Mouse (Mus musculus): ENCODE results near the gene Pde6c. TPM values are rescaled to one million over a fixed set of nuclear protein-coding genes. Genes with fewer than 3 reads are reported as not detected.
A peak's percentile ranks its signal among the peaks of the same experiment; 100 is the strongest.

Pde6c gene
- polyA plus RNA-seq, 1 experiment from 2014 or later: 4.0 TPM

DNA sequence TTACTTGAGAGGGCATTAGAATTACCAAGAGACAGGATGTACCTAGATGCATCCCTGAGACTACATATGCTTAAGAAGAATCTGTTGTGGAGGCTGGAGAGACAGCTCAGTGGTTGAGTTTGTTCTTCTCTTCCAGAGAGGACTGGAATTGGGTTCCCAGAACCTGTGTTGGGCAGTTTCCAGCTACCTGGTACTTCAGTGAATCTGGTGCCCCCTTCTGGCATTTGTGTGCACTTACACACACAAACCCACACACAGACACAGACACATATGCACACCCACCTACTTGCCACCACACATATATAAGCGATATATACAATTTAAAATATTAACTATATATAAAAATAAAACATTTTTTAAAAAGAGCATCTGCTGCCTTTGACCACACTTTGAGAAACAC is 23.7 kb downstream of the Pde6c start:
- no peaks in the 10 kb centered on the region for H3K9me3 ChIP-seq (replicated peaks)
- DNase-seq (no peak), ATAC-seq (ENCODE audit: low read depth) (no peak)
- WGBS (ENCODE audit: insufficient replicate concordance): 87% methylated on average over 1 of the region's 1 CpGs
- H3K9ac ChIP-seq: no peak overlapping the region
- H3K4me2 ChIP-seq: no peak overlapping the region
- no peak overlapping the region for H3K4me3 ChIP-seq (replicated peaks)
- no peaks in the 10 kb centered on the region for H3K4me1 ChIP-seq (replicated peaks)
- no peak overlapping the region for H3K27ac ChIP-seq
- no peaks in the 10 kb centered on the region for H3K36me3 ChIP-seq
- H3K27me3 ChIP-seq: no peaks in the 10 kb centered on the region

GRCm38 (mm10) chr19:38161648-38162354 is 29.2 kb downstream of the Pde6c start:
- Histone ChIP-seq H3K9ac (no peak overlapping the region), H3K27ac (peak overlapping the region; percentile 72), H3K36me3 (no peaks in the 10 kb centered on the region), H3K9me3 (replicated peaks) (no peaks in the 10 kb centered on the region), H3K27me3 (no peaks in the 10 kb centered on the region), H3K4me3 (replicated peaks) (0 out of 2 replicates have a peak overlapping the region, but pooled peaks have one; percentile 28), H3K4me2 (peak overlapping the region; percentile 40), H3K4me1 (replicated peaks) (no peaks in the 10 kb centered on the region)
- DNase-seq: no peak
- 60% methylated on average over 21 of the region's 21 CpGs for WGBS (ENCODE audit: insufficient replicate concordance)
- peak; percentile 73 for ATAC-seq (ENCODE audit: low read depth)

DNA sequence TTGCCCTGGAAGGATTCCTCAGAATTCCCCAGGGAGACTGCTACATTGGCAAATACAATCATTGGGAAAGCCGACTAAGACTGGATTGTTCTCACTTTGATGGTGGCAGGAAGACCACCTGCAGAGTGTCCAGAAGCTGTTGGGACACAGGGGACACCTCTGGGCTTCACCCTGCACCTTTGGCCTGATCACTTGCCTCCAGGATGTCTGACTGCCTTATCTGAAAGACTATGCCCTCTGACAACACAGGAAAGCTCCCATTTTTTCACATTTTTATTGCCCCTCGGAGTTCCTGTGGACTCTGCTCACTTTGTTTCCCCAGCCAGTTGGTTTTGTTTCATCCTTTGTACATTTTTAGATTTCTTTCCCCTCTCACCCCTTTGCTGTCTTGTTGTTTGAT is 32.1 kb downstream of the Pde6c start:
- Histone ChIP-seq H3K27ac (no peak overlapping the region), H3K9ac (no peak overlapping the region), H3K4me1 (replicated peaks) (no peaks in the 10 kb centered on the region), H3K4me3 (replicated peaks) (no peak overlapping the region), H3K27me3 (no peaks in the 10 kb centered on the region), H3K4me2 (no peak overlapping the region), H3K9me3 (replicated peaks) (no peaks in the 10 kb centered on the region), H3K36me3 (0 out of 2 replicates have a peak, but pooled peaks cover 5% of the 10 kb centered on the region)
- ATAC-seq (ENCODE audit: low read depth) (no peak), DNase-seq (no peak)
- 19% methylated on average over 2 of the region's 2 CpGs for WGBS (ENCODE audit: insufficient replicate concordance)

- Histone ChIP-seq H3K9me3 (replicated peaks) (no peaks in the 10 kb centered on the region), H3K27me3 (no peaks in the 10 kb centered on the region), H3K4me3 (replicated peaks) (no peak overlapping the region), H3K36me3 (peaks cover 28% of the 10 kb centered on the region), H3K4me1 (replicated peaks) (no peaks in the 10 kb centered on the region), H3K27ac (no peak overlapping the region), H3K4me2 (no peak overlapping the region), H3K9ac (no peak overlapping the region)
- ATAC-seq (ENCODE audit: low read depth): no peak
- DNase-seq: no peak
- 79% methylated on average over 9 of the region's 9 CpGs for WGBS (ENCODE audit: insufficient replicate concordance)
Measured at GRCm38 (mm10) chr19:38179675-38180074, 47.1 kb downstream of the Pde6c start.

DNA sequence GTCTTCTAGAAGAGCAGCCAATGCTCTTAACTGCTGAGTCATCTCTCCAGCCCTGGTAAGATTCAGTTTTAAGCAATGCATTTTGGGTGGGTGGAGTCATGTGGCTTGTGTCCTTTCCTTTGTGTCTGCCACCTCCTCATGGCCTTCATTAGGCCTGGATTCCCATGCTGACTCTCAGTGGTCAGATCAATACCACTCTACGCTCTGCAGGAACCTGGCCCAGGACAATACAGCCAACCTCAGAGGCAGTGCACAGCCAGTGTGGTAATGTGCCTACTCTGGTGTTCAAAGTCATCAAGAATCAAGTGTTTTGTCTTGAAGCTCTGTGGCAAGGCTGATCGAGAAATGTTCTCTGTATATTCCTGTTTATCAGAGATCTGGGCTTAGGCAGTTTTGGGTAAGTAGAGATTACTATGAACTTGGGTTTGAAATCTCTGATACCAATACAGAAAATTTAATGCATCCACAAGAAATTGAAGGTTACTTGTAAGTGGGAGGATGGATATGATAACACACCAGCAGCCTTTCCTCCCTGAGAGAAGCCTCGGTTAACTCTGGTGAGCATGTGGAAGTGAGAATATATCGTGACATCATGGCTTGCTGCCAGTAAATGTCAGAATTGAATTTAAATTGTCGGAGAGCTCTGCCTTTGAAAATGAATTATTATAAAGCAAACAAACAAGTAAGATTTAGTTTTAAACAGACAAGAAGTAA is 54.2 kb downstream of the Pde6c start:
- H3K9ac ChIP-seq: no peak overlapping the region
- ATAC-seq (ENCODE audit: low read depth): no peak
- WGBS (ENCODE audit: insufficient replicate concordance): 75% methylated on average over 5 of the region's 5 CpGs
- no peak overlapping the region for H3K27ac ChIP-seq
- no peaks in the 10 kb centered on the region for H3K27me3 ChIP-seq
- H3K4me1 ChIP-seq (replicated peaks): no peaks in the 10 kb centered on the region
- H3K4me3 ChIP-seq (replicated peaks): no peak overlapping the region
- no peak for DNase-seq
- no peaks in the 10 kb centered on the region for H3K9me3 ChIP-seq (replicated peaks)
- peaks cover 28% of the 10 kb centered on the region for H3K36me3 ChIP-seq
- H3K4me2 ChIP-seq: no peak overlapping the region

DNA sequence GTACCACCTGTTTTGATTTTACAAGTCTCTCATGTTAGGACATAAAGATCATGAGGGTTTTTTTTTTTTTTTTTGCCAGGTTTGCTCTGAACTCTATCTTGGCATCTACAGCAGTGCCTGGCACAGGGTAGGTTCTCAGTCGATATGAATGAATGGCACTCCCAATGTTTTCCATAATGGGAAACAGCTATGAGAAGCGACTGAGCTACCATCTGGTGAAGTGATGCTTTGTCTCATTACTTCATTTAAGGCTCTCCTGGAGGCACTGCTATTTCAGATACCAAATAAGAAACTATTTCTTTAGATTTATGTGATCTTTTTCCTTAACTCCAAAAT is 54.7 kb downstream of the Pde6c start:
- 69% methylated on average over 2 of the region's 2 CpGs for WGBS (ENCODE audit: insufficient replicate concordance)

DNA sequence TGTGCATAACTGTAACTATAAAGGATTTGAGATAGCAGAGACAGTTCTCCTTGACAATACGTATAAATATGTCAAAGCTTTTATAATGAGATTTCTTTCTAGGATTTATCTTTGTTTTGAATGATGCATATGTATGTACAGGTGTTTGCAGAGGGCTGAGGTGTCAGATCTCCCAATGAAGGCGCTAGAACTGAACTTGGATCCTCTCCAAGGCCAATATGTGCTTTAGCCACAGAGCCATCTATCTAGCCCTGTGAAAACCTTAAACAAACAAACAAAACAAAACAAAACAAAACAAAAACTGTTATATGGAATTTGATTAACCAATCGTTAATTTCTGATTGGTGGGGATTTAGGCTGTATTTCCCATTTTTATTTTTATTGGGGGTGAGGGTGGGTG is 58.0 kb downstream of the Pde6c start:
- no peak for DNase-seq
- H3K27me3 ChIP-seq: no peaks in the 10 kb centered on the region
- 68% methylated on average over 3 of the region's 3 CpGs for WGBS (ENCODE audit: insufficient replicate concordance)

More for the DNA sequence above, 54.7 kb downstream of the Pde6c start:
- ATAC-seq (ENCODE audit: low read depth) (no peak), DNase-seq (no peak)
- Histone ChIP-seq H3K4me2 (no peak overlapping the region), H3K27me3 (no peaks in the 10 kb centered on the region), H3K4me1 (replicated peaks) (no peaks in the 10 kb centered on the region), H3K9me3 (replicated peaks) (no peaks in the 10 kb centered on the region), H3K27ac (no peak overlapping the region), H3K4me3 (replicated peaks) (no peak overlapping the region), H3K36me3 (peaks cover 24% of the 10 kb centered on the region), H3K9ac (no peak overlapping the region)

DNA sequence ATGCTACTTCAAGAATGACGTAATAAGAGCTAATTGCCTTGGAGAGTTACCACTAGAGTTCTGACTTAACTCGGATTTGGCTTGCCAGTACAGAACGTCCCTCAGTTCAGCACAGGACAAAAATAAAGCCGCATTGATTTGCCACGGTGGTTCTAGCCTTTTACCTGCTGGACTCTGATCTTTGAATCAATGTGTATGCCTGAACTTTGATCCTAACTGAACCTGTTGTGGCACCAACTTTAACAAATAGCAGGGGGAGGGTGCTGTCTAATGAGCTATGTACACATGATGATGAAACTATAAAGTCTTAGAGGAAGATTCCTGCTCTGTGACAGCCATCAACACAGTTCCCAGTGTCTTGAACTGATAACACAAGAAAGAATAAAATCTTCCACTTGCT is 58.9 kb downstream of the Pde6c start:
- Histone ChIP-seq H3K9me3 (replicated peaks) (no peaks in the 10 kb centered on the region), H3K4me2 (no peak overlapping the region), H3K4me1 (replicated peaks) (no peaks in the 10 kb centered on the region), H3K36me3 (peaks cover 19% of the 10 kb centered on the region), H3K4me3 (replicated peaks) (no peak overlapping the region), H3K27me3 (no peaks in the 10 kb centered on the region), H3K27ac (0 out of 2 replicates have a peak overlapping the region, but pooled peaks have one; percentile 24), H3K9ac (no peak overlapping the region)
- DNase-seq (no peak), ATAC-seq (ENCODE audit: low read depth) (peak; percentile 57)
- WGBS (ENCODE audit: insufficient replicate concordance): 60% methylated on average over 5 of the region's 5 CpGs

More for the DNA sequence above, 58.0 kb downstream of the Pde6c start:
- Histone ChIP-seq H3K9ac (no peak overlapping the region), H3K4me2 (no peak overlapping the region), H3K9me3 (replicated peaks) (no peaks in the 10 kb centered on the region), H3K4me3 (replicated peaks) (no peak overlapping the region), H3K27ac (no peak overlapping the region), H3K36me3 (peaks cover 19% of the 10 kb centered on the region), H3K4me1 (replicated peaks) (no peaks in the 10 kb centered on the region)
- ATAC-seq (ENCODE audit: low read depth): no peak

- H3K27me3 ChIP-seq: no peaks in the 10 kb centered on the region
- H3K9me3 ChIP-seq (replicated peaks): no peaks in the 10 kb centered on the region
- 81% methylated on average over 4 of the region's 4 CpGs for WGBS (ENCODE audit: insufficient replicate concordance)
- DNase-seq (no peak), ATAC-seq (ENCODE audit: low read depth) (no peak)
- no peak overlapping the region for H3K9ac ChIP-seq
- peaks cover 10% of the 10 kb centered on the region for H3K36me3 ChIP-seq
- no peak overlapping the region for H3K27ac ChIP-seq
- H3K4me2 ChIP-seq: no peak overlapping the region
- no peaks in the 10 kb centered on the region for H3K4me1 ChIP-seq (replicated peaks)
- H3K4me3 ChIP-seq (replicated peaks): no peak overlapping the region
Measured at GRCm38 (mm10) chr19:38195245-38195644, 62.7 kb downstream of the Pde6c start.

DNA sequence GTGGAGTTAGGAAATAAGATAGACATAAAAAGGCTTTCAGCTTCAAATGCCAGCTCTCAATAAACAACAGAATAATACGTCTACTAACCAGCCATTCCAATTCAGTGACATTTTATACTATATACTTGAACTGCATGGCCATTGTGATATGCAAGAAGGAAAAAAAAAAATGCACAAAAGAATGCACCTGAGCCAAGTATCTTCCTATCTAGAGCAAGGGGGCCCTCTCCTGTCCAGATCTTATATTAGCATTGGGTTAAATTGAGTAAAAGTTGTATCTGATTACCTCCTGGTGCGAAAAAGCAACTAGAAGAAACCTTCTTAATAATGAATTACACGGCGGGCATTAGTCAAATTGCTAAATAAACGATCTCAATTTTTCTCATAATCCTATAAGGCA is 66.2 kb downstream of the Pde6c start:
- no peaks in the 10 kb centered on the region for H3K4me1 ChIP-seq (replicated peaks)
- no peak overlapping the region for H3K4me2 ChIP-seq
- no peak overlapping the region for H3K9ac ChIP-seq
- no peak for ATAC-seq (ENCODE audit: low read depth)
- H3K36me3 ChIP-seq: peaks cover 22% of the 10 kb centered on the region
- 80% methylated on average over 5 of the region's 5 CpGs for WGBS (ENCODE audit: insufficient replicate concordance)
- no peaks in the 10 kb centered on the region for H3K9me3 ChIP-seq (replicated peaks)
- H3K27me3 ChIP-seq: no peaks in the 10 kb centered on the region
- H3K4me3 ChIP-seq (replicated peaks): no peak overlapping the region
- no peak overlapping the region for H3K27ac ChIP-seq
- no peak for DNase-seq

GRCm38 (mm10) chr19:38206669-38207068 is 74.1 kb downstream of the Pde6c start:
- Histone ChIP-seq H3K4me1 (replicated peaks) (no peaks in the 10 kb centered on the region), H3K27me3 (no peaks in the 10 kb centered on the region), H3K9ac (no peak overlapping the region), H3K4me3 (replicated peaks) (no peak overlapping the region), H3K36me3 (peaks cover 21% of the 10 kb centered on the region), H3K27ac (no peak overlapping the region), H3K9me3 (replicated peaks) (no peaks in the 10 kb centered on the region), H3K4me2 (no peak overlapping the region)
- DNase-seq: no peak
- WGBS (ENCODE audit: insufficient replicate concordance): 61% methylated on average over 9 of the region's 9 CpGs
- no peak for ATAC-seq (ENCODE audit: low read depth)

DNA sequence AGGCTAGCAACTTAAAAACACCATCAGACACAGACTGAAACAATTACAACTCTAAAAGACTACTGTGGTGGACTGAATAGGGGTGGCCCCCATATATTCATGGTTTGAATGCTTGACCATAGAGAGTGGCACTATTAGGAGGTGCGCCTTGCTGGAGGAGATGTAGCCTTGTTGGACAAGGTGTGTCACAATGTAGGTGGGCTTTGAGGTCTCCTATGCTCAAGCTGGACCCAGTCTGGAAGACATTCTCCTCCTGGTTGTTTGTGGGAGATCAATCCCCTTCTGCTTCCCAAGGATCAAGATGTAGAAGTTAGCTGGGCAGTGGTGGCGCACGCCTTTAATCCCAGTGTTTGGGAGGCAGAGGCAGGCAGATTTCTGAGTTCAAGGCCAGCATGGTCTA is 85.1 kb downstream of the Pde6c start:
- H3K36me3 ChIP-seq: peaks cover 23% of the 10 kb centered on the region
- H3K9me3 ChIP-seq (replicated peaks): no peaks in the 10 kb centered on the region
- no peak overlapping the region for H3K4me2 ChIP-seq
- no peak overlapping the region for H3K27ac ChIP-seq
- no peak overlapping the region for H3K4me3 ChIP-seq (replicated peaks)
- ATAC-seq (ENCODE audit: low read depth) (no peak), DNase-seq (no peak)
- no peaks in the 10 kb centered on the region for H3K27me3 ChIP-seq
- 80% methylated on average over 3 of the region's 3 CpGs for WGBS (ENCODE audit: insufficient replicate concordance)
- peaks cover under 1% of the 10 kb centered on the region for H3K4me1 ChIP-seq (replicated peaks)
- H3K9ac ChIP-seq: no peak overlapping the region

Data from liver, embryonic 13.5 days (tissue).